Mouse (Mus musculus) CH12.LX (cell line): Measurements from ENCODE around the gene Fmnl1. TPM values are rescaled to one million over a fixed set of nuclear protein-coding genes. Genes with fewer than 3 reads are reported as not detected.

Experiments used
- DNase-seq: peaks from one replicate; pipeline ENCODE4 v3.0.0-alpha.2; 2013; ENCODE audit errors: extremely low read depth
- H3K27ac ChIP-seq: 2 replicates; pipeline ENCODE4 v1.5.1; 2012; ENCODE audit warnings: low read depth, mild to moderate bottlenecking, control low read depth, moderate library complexity; ENCODE audit not compliant: insufficient read depth
- H3K27me3 ChIP-seq: replicated peaks from 2 replicates; pipeline ENCODE3; 2012; ENCODE audit warnings: inconsistent platforms
- H3K36me3 ChIP-seq, 2 experiments: replicated peaks in 1 of 2; 2 replicates each; pipeline versions ENCODE3 to v1.6.1; 2012; ENCODE audit warnings: inconsistent platforms in 1 of 2, low read length in 1 of 2, mild to moderate bottlenecking in 1 of 2, mixed read lengths in 1 of 2, moderate library complexity in 1 of 2; ENCODE audit not compliant: control insufficient read depth in 1 of 2, insufficient read depth in 1 of 2
- H3K4me1 ChIP-seq, 2 experiments: 2 replicates each; pipeline ENCODE4 v1.6.1; 2012; ENCODE audit warnings: inconsistent platforms in 1 of 2, moderate library complexity in 1 of 2; ENCODE audit not compliant: insufficient read depth in 2 of 2, control insufficient read depth in 1 of 2
- H3K4me2 ChIP-seq: 2 replicates; pipeline ENCODE4 v1.6.1; 2012; ENCODE audit warnings: low read depth, mild to moderate bottlenecking, control low read depth; ENCODE audit not compliant: poor library complexity, insufficient read depth, severe bottlenecking
- H3K4me3 ChIP-seq, 3 experiments: fragments of 150-350 bp in 1 of 3; sonication (generic) in 1 of 3; replicated peaks in 1 of 3; 2 replicates each; pipeline versions ENCODE3 to v1.5.1; 2011 to 2012; ENCODE audit warnings: low read depth in 2 of 3, low read length in 2 of 3, mild to moderate bottlenecking in 2 of 3, moderate library complexity in 2 of 3, control low read depth in 1 of 3, improper control_type of control experiment in 1 of 3, inconsistent platforms in 1 of 3, mixed read lengths in 1 of 3; ENCODE audit not compliant: poor library complexity in 1 of 3
- H3K79me2 ChIP-seq: replicated peaks from 2 replicates; pipeline ENCODE4 v1.6.1; 2012; ENCODE audit warnings: mild to moderate bottlenecking, moderate library complexity; ENCODE audit not compliant: control insufficient read depth, poor library complexity, insufficient read depth, severe bottlenecking; ENCODE audit errors: extremely low read depth
- H3K9ac ChIP-seq: 2 replicates; pipeline ENCODE4 v1.6.1; 2012; ENCODE audit warnings: low read depth, mild to moderate bottlenecking, control low read depth, moderate library complexity; ENCODE audit not compliant: insufficient read depth
- H3K9me3 ChIP-seq: replicated peaks from 2 replicates; pipeline ENCODE3; 2012; ENCODE audit warnings: low read length, inconsistent platforms, mixed read lengths
- CHD1 ChIP-seq: IDR thresholded peaks from 2 replicates; pipeline ENCODE4 v1.6.1; 2012; ENCODE audit warnings: low read depth, low read length, improper control_type of control experiment, inconsistent platforms
- CHD2 ChIP-seq: IDR thresholded peaks from 2 replicates; pipeline ENCODE4 v1.6.1; 2011; ENCODE audit warnings: low read length, improper control_type of control experiment
- ELF1 ChIP-seq: IDR thresholded peaks from 2 replicates; pipeline ENCODE4 v1.6.1; 2014; ENCODE audit warnings: low read depth, mild to moderate bottlenecking, inconsistent platforms, low read length, improper control_type of control experiment
- ETS1 ChIP-seq: conservative IDR thresholded peaks from 2 replicates; pipeline ENCODE4 v1.6.1; 2012; ENCODE audit warnings: low read depth, mild to moderate bottlenecking, inconsistent platforms, low read length, improper control_type of control experiment, moderate library complexity
- GABPA ChIP-seq: IDR thresholded peaks from 2 replicates; pipeline ENCODE4 v1.6.1; 2012; ENCODE audit warnings: low read depth, low read length, improper control_type of control experiment, inconsistent platforms; ENCODE audit not compliant: insufficient replicate concordance
- HCFC1 ChIP-seq: IDR thresholded peaks from 2 replicates; pipeline ENCODE4 v1.6.1; 2012; ENCODE audit warnings: low read depth, mild to moderate bottlenecking, inconsistent platforms, low read length, improper control_type of control experiment
- IRF4 ChIP-seq: IDR thresholded peaks from 2 replicates; pipeline ENCODE4 v1.6.1; 2014; ENCODE audit warnings: low read depth, mild to moderate bottlenecking, inconsistent platforms, low read length, improper control_type of control experiment
- JUN ChIP-seq: IDR thresholded peaks from 2 replicates; pipeline ENCODE4 v1.6.1; 2011; ENCODE audit warnings: low read depth, mild to moderate bottlenecking, low read length, improper control_type of control experiment, moderate library complexity; ENCODE audit not compliant: insufficient read depth
- JUND ChIP-seq: conservative IDR thresholded peaks from 2 replicates; pipeline ENCODE4 v1.6.1; 2011; ENCODE audit warnings: low read depth, low read length, improper control_type of control experiment
- KAT2A ChIP-seq: IDR thresholded peaks from 2 replicates; pipeline ENCODE4 v1.6.1; 2012; ENCODE audit warnings: low read length, improper control_type of control experiment, inconsistent platforms; ENCODE audit not compliant: insufficient replicate concordance
- MAX ChIP-seq: IDR thresholded peaks from 2 replicates; pipeline ENCODE4 v1.6.1; 2011; ENCODE audit warnings: low read length, improper control_type of control experiment
- MAZ ChIP-seq: IDR thresholded peaks from 2 replicates; pipeline ENCODE4 v1.6.1; 2012; ENCODE audit warnings: low read depth, mild to moderate bottlenecking, inconsistent platforms, low read length, improper control_type of control experiment, moderate library complexity
- MEF2A ChIP-seq: IDR thresholded peaks from 2 replicates; pipeline ENCODE4 v1.6.1; 2014; ENCODE audit warnings: low read depth, mild to moderate bottlenecking, inconsistent platforms, low read length, improper control_type of control experiment, borderline replicate concordance
- MXI1 ChIP-seq: IDR thresholded peaks from 2 replicates; pipeline ENCODE4 v1.6.1; 2011; ENCODE audit warnings: mild to moderate bottlenecking, low read depth, low read length, improper control_type of control experiment
- MYC ChIP-seq: IDR thresholded peaks from 2 replicates; pipeline ENCODE4 v1.6.1; 2011; ENCODE audit warnings: low read depth, mild to moderate bottlenecking, improper control_type of control experiment, low read length
- NELFE ChIP-seq: IDR thresholded peaks from 2 replicates; pipeline ENCODE4 v1.6.1; 2011; ENCODE audit warnings: low read depth, low read length, improper control_type of control experiment
- PAX5 ChIP-seq: IDR thresholded peaks from 2 replicates; pipeline ENCODE4 v1.6.1; 2012; ENCODE audit warnings: low read length, inconsistent platforms, mixed read lengths
- POLR2A ChIP-seq: IDR thresholded peaks from 2 replicates; pipeline ENCODE4 v1.6.1; 2011; ENCODE audit warnings: low read depth, mild to moderate bottlenecking, improper control_type of control experiment, low read length
- POLR2AphosphoS2 ChIP-seq: IDR thresholded peaks from 2 replicates; pipeline ENCODE4 v1.6.1; 2011; ENCODE audit warnings: low read depth, low read length, improper control_type of control experiment
- RAD21 ChIP-seq: IDR thresholded peaks from 2 replicates; pipeline ENCODE4 v1.6.1; 2011; ENCODE audit warnings: low read depth, mild to moderate bottlenecking, low read length, improper control_type of control experiment, moderate library complexity
- RCOR1 ChIP-seq: conservative IDR thresholded peaks from 2 replicates; pipeline ENCODE4 v1.6.1; 2012; ENCODE audit warnings: low read depth, mild to moderate bottlenecking, inconsistent platforms, low read length, improper control_type of control experiment
- SMC3 ChIP-seq: IDR thresholded peaks from 2 replicates; pipeline ENCODE4 v1.6.1; 2011; ENCODE audit warnings: low read depth, low read length, improper control_type of control experiment
- TBP ChIP-seq: conservative IDR thresholded peaks from 2 replicates; pipeline ENCODE4 v1.6.1; 2011; ENCODE audit warnings: low read depth, low read length, improper control_type of control experiment
- UBTF ChIP-seq: IDR thresholded peaks from 2 replicates; pipeline ENCODE4 v1.6.1; 2012; ENCODE audit warnings: low read depth, mild to moderate bottlenecking, inconsistent platforms, low read length, improper control_type of control experiment, moderate library complexity
- USF1 ChIP-seq: IDR thresholded peaks from 2 replicates; pipeline ENCODE4 v1.6.1; 2014; ENCODE audit warnings: low read depth, mild to moderate bottlenecking, inconsistent platforms, low read length, improper control_type of control experiment
- USF2 ChIP-seq: conservative IDR thresholded peaks from 2 replicates; pipeline ENCODE4 v1.6.1; 2011; ENCODE audit warnings: low read depth, low read length, improper control_type of control experiment
- ZC3H11A ChIP-seq: IDR thresholded peaks from 2 replicates; pipeline ENCODE4 v1.6.1; 2012; ENCODE audit warnings: low read depth, mild to moderate bottlenecking, inconsistent platforms, low read length, improper control_type of control experiment
- ZKSCAN1 ChIP-seq: IDR thresholded peaks from 2 replicates; pipeline ENCODE4 v1.6.1; 2012; ENCODE audit warnings: low read depth, inconsistent platforms, low read length, improper control_type of control experiment, borderline replicate concordance
- ZMIZ1 ChIP-seq: IDR thresholded peaks from 2 replicates; pipeline ENCODE4 v1.6.1; 2012; ENCODE audit warnings: low read depth, mild to moderate bottlenecking, inconsistent platforms, low read length, improper control_type of control experiment
- dilution Hi-C: fragments of 300-500 bp; cut with MboI; formaldehyde crosslinking; loops from 2 replicates; pipeline ENCODE4 v1.14.3; 2020; ENCODE audit warnings: low sequenced_read_pairs; ENCODE audit not compliant: extremely low pct_unique_long_range_greater_than_20kb, extremely low pct_ligation_motif_present
- in situ Hi-C: fragments of 300-500 bp; cut with MboI; formaldehyde crosslinking; loops from 3 replicates; pipeline ENCODE4 v1.14.3; 2019; ENCODE audit warnings: low sequenced_read_pairs, low pct_ligation_motif_present, low pct_unique_long_range_greater_than_20kb, mixed read lengths
- polyA plus RNA-seq: library from polyadenylated mRNA; unstranded; fragments of >175 nt; gene quantifications from 2 replicates; pipeline ENCODE4 v1.2.1, GENCODE M21; 2012; ENCODE audit warnings: low read depth; ENCODE audit not compliant: insufficient read length
- total RNA-seq, 2 experiments: library from RNA; depleted of rRNA; stranded (reverse); fragments of 300-350 nt in 1 of 2; fragments of >200 nt in 1 of 2; gene quantifications; 2 replicates each; pipeline ENCODE4 v1.2.3; 2012 to 2014

Fmnl1 gene
- total and polyA plus RNA-seq, 3 experiments, result 6.9 to 118 (median 35.0) TPM

- no peak for DNase-seq
- no peak overlapping the region for H3K4me2 ChIP-seq
- H3K4me3 ChIP-seq, result no peak overlapping the region
- H3K4me1 ChIP-seq, result peaks cover 9 to 27% of the 10 kb centered on the region in 2 experiments
- H3K27ac ChIP-seq, result no peak overlapping the region
- TF ChIP-seq TBP (no peak), ELF1 (no peak), CHD2 (no peak), UBTF (no peak), MEF2A (no peak), CHD1 (no peak), PAX5 (no peak), MAX (no peak), RCOR1 (no peak), ETS1 (no peak), NELFE (no peak), ZMIZ1 (no peak), HCFC1 (no peak), MAZ (no peak)
- TF ChIP-seq, all 38 proteins: peak for 0
- in situ Hi-C loops (loop anchor here (25.0 kb wide), 1 partner anchor 413 kb away; no protein-coding TSS in a partner anchor), dilution Hi-C loops (no loop called here)
- no peaks in the 10 kb centered on the region for H3K79me2 ChIP-seq
- H3K9me3 ChIP-seq, result no peaks in the 10 kb centered on the region
- no peaks in the 10 kb centered on the region for H3K27me3 ChIP-seq
- H3K9ac ChIP-seq, result no peak overlapping the region
- H3K36me3 ChIP-seq, result no peaks in the 10 kb centered on the region
Observed at GRCm38 (mm10) chr11:103149771-103150170, 21.1 kb upstream of the Fmnl1 start.

GRCm38 (mm10) chr11:103158621-103159478 is 12.1 kb upstream of the Fmnl1 start:
- H3K27ac ChIP-seq, result no peak overlapping the region
- H3K27me3 ChIP-seq, result no peaks in the 10 kb centered on the region
- in situ Hi-C loops, result loop anchor here (5.0 to 25.0 kb wide), 2 partner anchors 57 to 403 kb away; partner anchors contain the start of genes Acbd4 and Plcd3
- H3K4me1 ChIP-seq, result peaks cover 6 to 14% of the 10 kb centered on the region in 2 experiments; a peak in 3 of 4 replicates
- peaks cover 4% of the 10 kb centered on the region for H3K9me3 ChIP-seq
- no peaks in the 10 kb centered on the region for H3K36me3 ChIP-seq
- dilution Hi-C loops, result no loop called here
- peak overlapping the region; percentile 59 for H3K4me2 ChIP-seq
- no peaks in the 10 kb centered on the region for H3K79me2 ChIP-seq
- H3K4me3 ChIP-seq, result peak overlapping the region; percentile 17 to 48 (median 42)
- H3K9ac ChIP-seq, result peak overlapping the region; percentile 29
- peak; percentile 96 for DNase-seq
- TF ChIP-seq MXI1 (peak; percentile 48), KAT2A (0 out of 2 replicates have a peak, but pooled peaks have one; percentile 50), ZKSCAN1 (no peak; the same call in 1 of the 2 replicates), POLR2A (peak; percentile 44), JUND (no peak), IRF4 (peak; percentile 76), CHD1 (peak; percentile 36; the same call in 1 of the 2 replicates), ELF1 (peak; percentile 50; the same call in 1 of the 2 replicates), RAD21 (peak; percentile 90), UBTF (no peak), MEF2A (no peak; the same call in 1 of the 2 replicates), RCOR1 (no peak; the same call in 1 of the 2 replicates), SMC3 (peak; percentile 98), MYC (peak; percentile 69), USF1 (no peak), USF2 (no peak), JUN (no peak), POLR2AphosphoS2 (no peak), TBP (no peak), NELFE (peak; percentile 52), HCFC1 (peak; percentile 54), GABPA (no peak), ZC3H11A (peak; percentile 65)
